Mouse (Mus musculus): ENCODE measurements around the gene Ampd3. TPM values are rescaled to one million over a fixed set of nuclear protein-coding genes. Genes with fewer than 3 reads are reported as not detected.

The Ampd3 gene
- polyA plus RNA-seq, 1 experiment from 2014 or later = 8.5 TPM

- Histone ChIP-seq H3K4me3 (replicated peaks; ENCODE audit: low read length) (no peak overlapping the region), H3K9me3 (ENCODE audit: control insufficient read depth, low read length) (peaks cover 4% of the 10 kb centered on the region; the same call in 1 of the 2 replicates), H3K4me2 (ENCODE audit: low read length) (no peak overlapping the region), H3K4me1 (replicated peaks; ENCODE audit: control insufficient read depth, insufficient read depth, low read length) (peaks cover 17% of the 10 kb centered on the region), H3K27ac (ENCODE audit: low read length) (no peak overlapping the region), H3K27me3 (replicated peaks; ENCODE audit: control insufficient read depth, insufficient read depth, low read length) (no peaks in the 10 kb centered on the region), H3K9ac (replicated peaks; ENCODE audit: low read depth, low read length) (no peak overlapping the region), H3K36me3 (ENCODE audit: control insufficient read depth, insufficient read depth) (no peaks in the 10 kb centered on the region)
- ATAC-seq = no peak
- WGBS = 50% methylated on average over 2 of the region's 2 CpGs
Measured at GRCm38 (mm10) chr7:110736914-110737313, 31.1 kb upstream of the Ampd3 start.

GRCm38 (mm10) chr7:110739764-110740163, 28.2 kb upstream of the Ampd3 start:
- no peaks in the 10 kb centered on the region for H3K27me3 ChIP-seq (replicated peaks; ENCODE audit: control insufficient read depth, insufficient read depth, low read length)
- ATAC-seq = 0 out of 2 replicates have a peak, but pooled peaks have one; percentile 7
- no peak overlapping the region for H3K4me2 ChIP-seq (ENCODE audit: low read length)
- H3K4me3 ChIP-seq (replicated peaks; ENCODE audit: low read length) = no peak overlapping the region
- H3K36me3 ChIP-seq (ENCODE audit: control insufficient read depth, insufficient read depth) = no peaks in the 10 kb centered on the region
- H3K4me1 ChIP-seq (replicated peaks; ENCODE audit: control insufficient read depth, insufficient read depth, low read length) = peaks cover 17% of the 10 kb centered on the region
- H3K9ac ChIP-seq (replicated peaks; ENCODE audit: low read depth, low read length) = no peak overlapping the region
- H3K9me3 ChIP-seq (ENCODE audit: control insufficient read depth, low read length) = peaks cover 4% of the 10 kb centered on the region; the same call in 1 of the 2 replicates
- 41% methylated on average over 5 of the region's 5 CpGs for WGBS
- no peak overlapping the region for H3K27ac ChIP-seq (ENCODE audit: low read length)

GRCm38 (mm10) chr7:110740188-110740587, 27.8 kb upstream of the Ampd3 start:
- Histone ChIP-seq H3K27me3 (replicated peaks; ENCODE audit: control insufficient read depth, insufficient read depth, low read length) (no peaks in the 10 kb centered on the region), H3K4me3 (replicated peaks; ENCODE audit: low read length) (no peak overlapping the region), H3K36me3 (ENCODE audit: control insufficient read depth, insufficient read depth) (no peaks in the 10 kb centered on the region), H3K27ac (ENCODE audit: low read length) (no peak overlapping the region), H3K9ac (replicated peaks; ENCODE audit: low read depth, low read length) (no peak overlapping the region), H3K4me2 (ENCODE audit: low read length) (no peak overlapping the region), H3K9me3 (ENCODE audit: control insufficient read depth, low read length) (peaks cover 4% of the 10 kb centered on the region; the same call in 1 of the 2 replicates), H3K4me1 (replicated peaks; ENCODE audit: control insufficient read depth, insufficient read depth, low read length) (peaks cover 17% of the 10 kb centered on the region)
- peak; percentile 83 for ATAC-seq
- WGBS = 36% methylated on average over 2 of the region's 2 CpGs

GRCm38 (mm10) chr7:110742022-110742421, 26.0 kb upstream of the Ampd3 start:
- ATAC-seq = no peak
- H3K27me3 ChIP-seq (replicated peaks; ENCODE audit: control insufficient read depth, insufficient read depth, low read length) = no peaks in the 10 kb centered on the region
- H3K27ac ChIP-seq (ENCODE audit: low read length) = no peak overlapping the region
- 96% methylated on average over 5 of the region's 5 CpGs for WGBS
- H3K4me1 ChIP-seq (replicated peaks; ENCODE audit: control insufficient read depth, insufficient read depth, low read length) = peaks cover 17% of the 10 kb centered on the region
- H3K4me3 ChIP-seq (replicated peaks; ENCODE audit: low read length) = no peak overlapping the region
- H3K9ac ChIP-seq (replicated peaks; ENCODE audit: low read depth, low read length) = no peak overlapping the region
- H3K9me3 ChIP-seq (ENCODE audit: control insufficient read depth, low read length) = peaks cover 4% of the 10 kb centered on the region; the same call in 1 of the 2 replicates
- H3K36me3 ChIP-seq (ENCODE audit: control insufficient read depth, insufficient read depth) = no peaks in the 10 kb centered on the region
- no peak overlapping the region for H3K4me2 ChIP-seq (ENCODE audit: low read length)

- H3K9me3 ChIP-seq (ENCODE audit: control insufficient read depth, low read length) = no peaks in the 10 kb centered on the region
- no peak overlapping the region for H3K27ac ChIP-seq (ENCODE audit: low read length)
- H3K9ac ChIP-seq (replicated peaks; ENCODE audit: low read depth, low read length) = no peak overlapping the region
- H3K27me3 ChIP-seq (replicated peaks; ENCODE audit: control insufficient read depth, insufficient read depth, low read length) = no peaks in the 10 kb centered on the region
- 66% methylated on average over 5 of the region's 5 CpGs for WGBS
- no peak overlapping the region for H3K4me3 ChIP-seq (replicated peaks; ENCODE audit: low read length)
- peaks cover under 1% of the 10 kb centered on the region; the same call in 1 of the 2 replicates for H3K4me1 ChIP-seq (replicated peaks; ENCODE audit: control insufficient read depth, insufficient read depth, low read length)
- peak; percentile 40 for ATAC-seq
- H3K36me3 ChIP-seq (ENCODE audit: control insufficient read depth, insufficient read depth) = no peaks in the 10 kb centered on the region
- no peak overlapping the region for H3K4me2 ChIP-seq (ENCODE audit: low read length)
Measured at GRCm38 (mm10) chr7:110746087-110746562, 21.9 kb upstream of the Ampd3 start.

GRCm38 (mm10) chr7:110746809-110747208, 21.2 kb upstream of the Ampd3 start:
- ATAC-seq = no peak
- 45% methylated on average over 2 of the region's 2 CpGs for whole genome bisulfite sequencing
- no peaks in the 10 kb centered on the region for H3K27me3 ChIP-seq (replicated peaks; ENCODE audit: control insufficient read depth, insufficient read depth, low read length)
- H3K4me2 ChIP-seq (ENCODE audit: low read length) = no peak overlapping the region
- no peaks in the 10 kb centered on the region for H3K4me1 ChIP-seq (replicated peaks; ENCODE audit: control insufficient read depth, insufficient read depth, low read length)
- no peak overlapping the region for H3K27ac ChIP-seq (ENCODE audit: low read length)
- no peak overlapping the region for H3K4me3 ChIP-seq (replicated peaks; ENCODE audit: low read length)
- H3K9me3 ChIP-seq (ENCODE audit: control insufficient read depth, low read length) = no peaks in the 10 kb centered on the region
- H3K9ac ChIP-seq (replicated peaks; ENCODE audit: low read depth, low read length) = no peak overlapping the region
- no peaks in the 10 kb centered on the region for H3K36me3 ChIP-seq (ENCODE audit: control insufficient read depth, insufficient read depth)

GRCm38 (mm10) chr7:110750834-110751233, 17.2 kb upstream of the Ampd3 start:
- no peak for ATAC-seq
- no peaks in the 10 kb centered on the region for H3K36me3 ChIP-seq (ENCODE audit: control insufficient read depth, insufficient read depth)
- no peaks in the 10 kb centered on the region for H3K4me1 ChIP-seq (replicated peaks; ENCODE audit: control insufficient read depth, insufficient read depth, low read length)
- no peaks in the 10 kb centered on the region for H3K9me3 ChIP-seq (ENCODE audit: control insufficient read depth, low read length)
- no peak overlapping the region for H3K4me3 ChIP-seq (replicated peaks; ENCODE audit: low read length)
- no peak overlapping the region for H3K4me2 ChIP-seq (ENCODE audit: low read length)
- no peaks in the 10 kb centered on the region for H3K27me3 ChIP-seq (replicated peaks; ENCODE audit: control insufficient read depth, insufficient read depth, low read length)
- no peak overlapping the region for H3K9ac ChIP-seq (replicated peaks; ENCODE audit: low read depth, low read length)
- 43% methylated on average over 4 of the region's 4 CpGs for WGBS
- no peak overlapping the region for H3K27ac ChIP-seq (ENCODE audit: low read length)

GRCm38 (mm10) chr7:110751634-110752033, 16.4 kb upstream of the Ampd3 start:
- no peaks in the 10 kb centered on the region for H3K4me1 ChIP-seq (replicated peaks; ENCODE audit: control insufficient read depth, insufficient read depth, low read length)
- H3K36me3 ChIP-seq (ENCODE audit: control insufficient read depth, insufficient read depth) = no peaks in the 10 kb centered on the region
- H3K4me2 ChIP-seq (ENCODE audit: low read length) = no peak overlapping the region
- no peak for ATAC-seq
- H3K9ac ChIP-seq (replicated peaks; ENCODE audit: low read depth, low read length) = no peak overlapping the region
- H3K4me3 ChIP-seq (replicated peaks; ENCODE audit: low read length) = no peak overlapping the region
- H3K27me3 ChIP-seq (replicated peaks; ENCODE audit: control insufficient read depth, insufficient read depth, low read length) = no peaks in the 10 kb centered on the region
- no peak overlapping the region for H3K27ac ChIP-seq (ENCODE audit: low read length)
- no peaks in the 10 kb centered on the region for H3K9me3 ChIP-seq (ENCODE audit: control insufficient read depth, low read length)
- 92% methylated on average over 1 of the region's 1 CpGs for WGBS

- Histone ChIP-seq H3K36me3 (ENCODE audit: control insufficient read depth, insufficient read depth) (no peaks in the 10 kb centered on the region), H3K27me3 (replicated peaks; ENCODE audit: control insufficient read depth, insufficient read depth, low read length) (no peaks in the 10 kb centered on the region), H3K4me3 (replicated peaks; ENCODE audit: low read length) (no peak overlapping the region), H3K4me1 (replicated peaks; ENCODE audit: control insufficient read depth, insufficient read depth, low read length) (no peaks in the 10 kb centered on the region), H3K27ac (ENCODE audit: low read length) (no peak overlapping the region), H3K9ac (replicated peaks; ENCODE audit: low read depth, low read length) (no peak overlapping the region), H3K9me3 (ENCODE audit: control insufficient read depth, low read length) (no peaks in the 10 kb centered on the region), H3K4me2 (ENCODE audit: low read length) (no peak overlapping the region)
- ATAC-seq = no peak
- WGBS = 95% methylated on average over 1 of the region's 1 CpGs
Measured at GRCm38 (mm10) chr7:110753310-110753709, 14.7 kb upstream of the Ampd3 start.

GRCm38 (mm10) chr7:110753926-110754330, 14.1 kb upstream of the Ampd3 start:
- H3K9me3 ChIP-seq (ENCODE audit: control insufficient read depth, low read length) = no peaks in the 10 kb centered on the region
- H3K9ac ChIP-seq (replicated peaks; ENCODE audit: low read depth, low read length) = no peak overlapping the region
- no peaks in the 10 kb centered on the region for H3K4me1 ChIP-seq (replicated peaks; ENCODE audit: control insufficient read depth, insufficient read depth, low read length)
- no peak overlapping the region for H3K27ac ChIP-seq (ENCODE audit: low read length)
- H3K36me3 ChIP-seq (ENCODE audit: control insufficient read depth, insufficient read depth) = no peaks in the 10 kb centered on the region
- no peak overlapping the region for H3K4me3 ChIP-seq (replicated peaks; ENCODE audit: low read length)
- ATAC-seq = no peak
- H3K4me2 ChIP-seq (ENCODE audit: low read length) = no peak overlapping the region
- 36% methylated on average over 5 of the region's 5 CpGs for WGBS
- H3K27me3 ChIP-seq (replicated peaks; ENCODE audit: control insufficient read depth, insufficient read depth, low read length) = no peaks in the 10 kb centered on the region
